Mouse (Mus musculus) heart, adult 8-10 months (tissue): ENCODE data around the gene Olfr127. TPM values are rescaled to one million over a fixed set of nuclear protein-coding genes. Genes with fewer than 3 reads are reported as not detected.
"Not testable (repeated sequence)": the region's sequence is repeated elsewhere in the genome, so short reads cannot be mapped to it uniquely, and the experiment has no call there.

Experiments used
- DNase-seq: peaks from one replicate; pipeline ENCODE4 v3.0.0; 2022; ENCODE audit warnings: low spot score
- total RNA-seq, 4 experiments: library from RNA; stranded (reverse); gene quantifications; 2 replicates each; pipeline ENCODE4 v1.2.4; 2022

Gene Olfr127
- total RNA-seq, result not detected

GRCm38 (mm10) chr17:37900137-37900536 lies at the start of gene Olfr127:
Olfr127 (plus strand) TSS chr17:37900437.
- no peak for DNase-seq

- DNase-seq, result no peak
Observed at GRCm38 (mm10) chr17:37863901-37864300, 36.3 kb upstream of the Olfr127 start.

GRCm38 (mm10) chr17:37869676-37870205 lies 30.5 kb upstream of the Olfr127 start:
- no peak for DNase-seq

GRCm38 (mm10) chr17:37873830-37874229 lies 26.4 kb upstream of the Olfr127 start:
- no peak for DNase-seq

GRCm38 (mm10) chr17:37906821-37907220 lies 6.6 kb downstream of the Olfr127 start:
- not testable (repeated sequence) for DNase-seq

- DNase-seq, result no peak
Observed at GRCm38 (mm10) chr17:37920248-37920647, 20.0 kb downstream of the Olfr127 start, which contains the start of gene Olfr128. Olfr128 (plus strand) TSS chr17:37920548.

GRCm38 (mm10) chr17:37952979-37953378 lies 52.7 kb downstream of the Olfr127 start, which contains the start of gene Olfr761:
Olfr761 (minus strand) TSS chr17:37953079.
- DNase-seq, result no peak

Other genes starting within 250 kb of the Olfr127 start
- not detected for gene Olfr117, start 236.7 kb upstream of the Olfr127 start, total RNA-seq
- gene Olfr118, start 233.4 kb upstream of the Olfr127 start, total RNA-seq, result not detected
- gene Olfr119, start 203.9 kb upstream of the Olfr127 start, total RNA-seq, result not detected
- not detected for gene Olfr120, start 178.6 kb upstream of the Olfr127 start, total RNA-seq
- not detected for gene Olfr121, start 151.6 kb upstream of the Olfr127 start, total RNA-seq
- not detected for gene Olfr122, start 131.8 kb upstream of the Olfr127 start, total RNA-seq
- gene Olfr123, start 106.9 kb upstream of the Olfr127 start, total RNA-seq, result not detected
- not detected for gene Olfr124, start 100.5 kb upstream of the Olfr127 start, total RNA-seq
- gene Olfr125, start 67.5 kb upstream of the Olfr127 start, total RNA-seq, result not detected
- not detected for gene Olfr126, start 53.0 kb upstream of the Olfr127 start, total RNA-seq
- gene Olfr128, start 20.1 kb downstream of the Olfr127 start, total RNA-seq, result not detected
- not detected for gene Olfr761, start 52.6 kb downstream of the Olfr127 start, total RNA-seq
- gene Olfr129, start 159.6 kb downstream of the Olfr127 start, total RNA-seq, result not detected
- not detected for gene Olfr130, start 163.5 kb downstream of the Olfr127 start, total RNA-seq
- gene Olfr131, start 188.3 kb downstream of the Olfr127 start, total RNA-seq, result not detected
- gene Olfr132, start 234.1 kb downstream of the Olfr127 start, total RNA-seq, result not detected
- not detected for gene Olfr133, start 244.8 kb downstream of the Olfr127 start, total RNA-seq